Mouse (Mus musculus): ENCODE data around the gene Thrb. TPM values are rescaled to one million over a fixed set of nuclear protein-coding genes. Genes with fewer than 3 reads are reported as not detected.
A peak's percentile ranks its signal among the peaks of the same experiment; 100 is the strongest.

The Thrb gene
- polyA plus RNA-seq, 1 experiment from 2014 or later: 0.38 TPM

- no peaks in the 10 kb centered on the region for H3K9me3 ChIP-seq (replicated peaks)
- no peak overlapping the region for H3K27ac ChIP-seq
- peaks cover 13% of the 10 kb centered on the region; the same call in 1 of the 2 replicates for H3K4me1 ChIP-seq
- no peaks in the 10 kb centered on the region for H3K27me3 ChIP-seq (ENCODE audit: low read depth, poor library complexity, severe bottlenecking)
- no peaks in the 10 kb centered on the region for H3K36me3 ChIP-seq
- WGBS: 89% methylated on average over 1 of the region's 1 CpGs
- no peak for DNase-seq (ENCODE audit: low spot score)
- no peak overlapping the region for H3K4me3 ChIP-seq
Observed at GRCm38 (mm10) chr14:17751911-17752310, 91.8 kb downstream of the Thrb start.

GRCm38 (mm10) chr14:17753429-17753828, 93.4 kb downstream of the Thrb start:
- Histone ChIP-seq H3K27me3 (ENCODE audit: low read depth, poor library complexity, severe bottlenecking) (no peaks in the 10 kb centered on the region), H3K9me3 (replicated peaks) (no peaks in the 10 kb centered on the region), H3K4me3 (no peak overlapping the region), H3K36me3 (no peaks in the 10 kb centered on the region), H3K27ac (no peak overlapping the region), H3K4me1 (peaks cover 14% of the 10 kb centered on the region; the same call in 1 of the 2 replicates)
- no peak for DNase-seq (ENCODE audit: low spot score)
- WGBS: 88% methylated on average over 1 of the region's 1 CpGs

GRCm38 (mm10) chr14:17756732-17757131, 96.7 kb downstream of the Thrb start:
- 0 out of 2 replicates have a peak overlapping the region, but pooled peaks have one; percentile 14 for H3K27ac ChIP-seq
- no peak for DNase-seq (ENCODE audit: low spot score)
- peaks cover 14% of the 10 kb centered on the region; the same call in 1 of the 2 replicates for H3K4me1 ChIP-seq

GRCm38 (mm10) chr14:17767987-17768386, 107.9 kb downstream of the Thrb start:
- 83% methylated on average over 2 of the region's 2 CpGs for WGBS
- no peaks in the 10 kb centered on the region for H3K27me3 ChIP-seq (ENCODE audit: low read depth, poor library complexity, severe bottlenecking)
- DNase-seq (ENCODE audit: low spot score): no peak
- no peak overlapping the region for H3K27ac ChIP-seq
- no peaks in the 10 kb centered on the region for H3K9me3 ChIP-seq (replicated peaks)
- H3K4me1 ChIP-seq: no peaks in the 10 kb centered on the region
- no peaks in the 10 kb centered on the region for H3K36me3 ChIP-seq
- no peak overlapping the region for H3K4me3 ChIP-seq

More at GRCm38 (mm10) chr14:17756732-17757131, 96.7 kb downstream of the Thrb start:
- no peaks in the 10 kb centered on the region for H3K27me3 ChIP-seq (ENCODE audit: low read depth, poor library complexity, severe bottlenecking)
- H3K4me3 ChIP-seq: no peak overlapping the region
- H3K36me3 ChIP-seq: no peaks in the 10 kb centered on the region
- no peaks in the 10 kb centered on the region for H3K9me3 ChIP-seq (replicated peaks)

GRCm38 (mm10) chr14:17774404-17774803, 114.3 kb downstream of the Thrb start:
- Histone ChIP-seq H3K9me3 (replicated peaks) (no peaks in the 10 kb centered on the region), H3K36me3 (no peaks in the 10 kb centered on the region), H3K4me3 (no peak overlapping the region), H3K27ac (no peak overlapping the region), H3K27me3 (ENCODE audit: low read depth, poor library complexity, severe bottlenecking) (no peaks in the 10 kb centered on the region), H3K4me1 (no peaks in the 10 kb centered on the region)
- DNase-seq (ENCODE audit: low spot score): no peak
- 68% methylated on average over 2 of the region's 2 CpGs for WGBS

- Histone ChIP-seq H3K9me3 (replicated peaks) (no peaks in the 10 kb centered on the region), H3K27me3 (ENCODE audit: low read depth, poor library complexity, severe bottlenecking) (no peaks in the 10 kb centered on the region), H3K4me3 (no peak overlapping the region), H3K27ac (peak overlapping the region; percentile 38; the same call in 1 of the 2 replicates), H3K36me3 (no peaks in the 10 kb centered on the region), H3K4me1 (peaks cover 29% of the 10 kb centered on the region)
- 26% methylated on average over 4 of the region's 4 CpGs for WGBS
- no peak for DNase-seq (ENCODE audit: low spot score)
Observed at GRCm38 (mm10) chr14:17781921-17782320, 121.9 kb downstream of the Thrb start.

GRCm38 (mm10) chr14:17784207-17784806, 124.2 kb downstream of the Thrb start:
- Histone ChIP-seq H3K36me3 (no peaks in the 10 kb centered on the region), H3K27me3 (ENCODE audit: low read depth, poor library complexity, severe bottlenecking) (no peaks in the 10 kb centered on the region), H3K27ac (no peak overlapping the region), H3K4me1 (peaks cover 39% of the 10 kb centered on the region), H3K9me3 (replicated peaks) (no peaks in the 10 kb centered on the region), H3K4me3 (no peak overlapping the region)
- DNase-seq (ENCODE audit: low spot score): no peak
- 50% methylated on average over 5 of the region's 5 CpGs for WGBS

GRCm38 (mm10) chr14:17785370-17785769, 125.3 kb downstream of the Thrb start:
- Histone ChIP-seq H3K27me3 (ENCODE audit: low read depth, poor library complexity, severe bottlenecking) (no peaks in the 10 kb centered on the region), H3K4me3 (no peak overlapping the region), H3K4me1 (peaks cover 39% of the 10 kb centered on the region), H3K27ac (no peak overlapping the region), H3K36me3 (no peaks in the 10 kb centered on the region), H3K9me3 (replicated peaks) (no peaks in the 10 kb centered on the region)
- WGBS: 29% methylated on average over 3 of the region's 3 CpGs
- DNase-seq (ENCODE audit: low spot score): no peak

- Histone ChIP-seq H3K9me3 (replicated peaks) (no peaks in the 10 kb centered on the region), H3K4me1 (peaks cover 39% of the 10 kb centered on the region), H3K36me3 (no peaks in the 10 kb centered on the region), H3K27me3 (ENCODE audit: low read depth, poor library complexity, severe bottlenecking) (no peaks in the 10 kb centered on the region), H3K4me3 (no peak overlapping the region), H3K27ac (no peak overlapping the region)
- 9% methylated on average over 2 of the region's 2 CpGs for WGBS
- no peak for DNase-seq (ENCODE audit: low spot score)
Observed at GRCm38 (mm10) chr14:17786249-17786648, 126.2 kb downstream of the Thrb start.

- 88% methylated on average over 3 of the region's 3 CpGs for WGBS
- H3K27me3 ChIP-seq (ENCODE audit: low read depth, poor library complexity, severe bottlenecking): no peaks in the 10 kb centered on the region
- no peaks in the 10 kb centered on the region for H3K9me3 ChIP-seq (replicated peaks)
- no peak for DNase-seq (ENCODE audit: low spot score)
- no peak overlapping the region for H3K27ac ChIP-seq
- H3K4me3 ChIP-seq: no peak overlapping the region
- H3K4me1 ChIP-seq: no peaks in the 10 kb centered on the region
- no peaks in the 10 kb centered on the region for H3K36me3 ChIP-seq
Observed at GRCm38 (mm10) chr14:17803934-17804602, 144.0 kb downstream of the Thrb start.

- H3K9me3 ChIP-seq (replicated peaks): no peaks in the 10 kb centered on the region
- H3K27ac ChIP-seq: no peak overlapping the region
- no peaks in the 10 kb centered on the region for H3K27me3 ChIP-seq (ENCODE audit: low read depth, poor library complexity, severe bottlenecking)
- no peak for DNase-seq (ENCODE audit: low spot score)
- no peaks in the 10 kb centered on the region for H3K4me1 ChIP-seq
- 79% methylated on average over 4 of the region's 4 CpGs for WGBS
- H3K4me3 ChIP-seq: no peak overlapping the region
- no peaks in the 10 kb centered on the region for H3K36me3 ChIP-seq
Observed at GRCm38 (mm10) chr14:17811051-17811450, 151.0 kb downstream of the Thrb start.

- DNase-seq (ENCODE audit: low spot score): no peak
- 85% methylated on average over 5 of the region's 5 CpGs for WGBS
- no peaks in the 10 kb centered on the region for H3K9me3 ChIP-seq (replicated peaks)
- H3K4me3 ChIP-seq: no peak overlapping the region
- H3K27ac ChIP-seq: no peak overlapping the region
- no peaks in the 10 kb centered on the region for H3K4me1 ChIP-seq
- no peaks in the 10 kb centered on the region for H3K27me3 ChIP-seq (ENCODE audit: low read depth, poor library complexity, severe bottlenecking)
- H3K36me3 ChIP-seq: no peaks in the 10 kb centered on the region
Observed at GRCm38 (mm10) chr14:17812414-17812813, 152.4 kb downstream of the Thrb start.

GRCm38 (mm10) chr14:17815103-17815502, 155.0 kb downstream of the Thrb start:
- WGBS: 81% methylated on average over 2 of the region's 2 CpGs
- H3K27ac ChIP-seq: no peak overlapping the region

More at GRCm38 (mm10) chr14:17815103-17815502, 155.0 kb downstream of the Thrb start:
- no peak overlapping the region for H3K4me3 ChIP-seq
- DNase-seq (ENCODE audit: low spot score): no peak
- H3K36me3 ChIP-seq: no peaks in the 10 kb centered on the region
- no peaks in the 10 kb centered on the region for H3K4me1 ChIP-seq
- no peaks in the 10 kb centered on the region for H3K9me3 ChIP-seq (replicated peaks)
- H3K27me3 ChIP-seq (ENCODE audit: low read depth, poor library complexity, severe bottlenecking): no peaks in the 10 kb centered on the region

Data from limb, embryonic 10.5 days (tissue).